Mouse (Mus musculus): ENCODE measurements around the gene Olfr354. TPM values are rescaled to one million over a fixed set of nuclear protein-coding genes. Genes with fewer than 3 reads are reported as not detected.

Olfr354 gene
- total RNA-seq (2015) (0.07 TPM in 1 of 2 replicates, not detected in the other), total RNA-seq (2017) (not detected in 2 replicates)

GRCm38 (mm10) chr2:36905380-36905779, at the start of gene Olfr354:
Gene Olfr354, plus strand, starts transcription at chr2:36905680.
- ATAC-seq (replicated peaks; ENCODE audit: poor library complexity), result no peak

- no peak for ATAC-seq (replicated peaks; ENCODE audit: poor library complexity)
These were observed 42.9 kb upstream of the Olfr354 start, which contains the start of gene Olfr351 for GRCm38 (mm10) chr2:36862560-36862959. Gene Olfr351, minus strand, starts transcription at chr2:36862660.

- ATAC-seq (replicated peaks; ENCODE audit: poor library complexity), result no peak
These were observed 37.3 kb upstream of the Olfr354 start, which contains the start of gene Olfr352 for GRCm38 (mm10) chr2:36868160-36868559. Gene Olfr352, plus strand, starts transcription at chr2:36868460.

- ATAC-seq (replicated peaks; ENCODE audit: poor library complexity), result no peak
These were observed 12.6 kb upstream of the Olfr354 start, which contains the start of gene Olfr353 for GRCm38 (mm10) chr2:36892836-36893235. Gene Olfr353, minus strand, starts transcription at chr2:36892936.

- no peak for ATAC-seq (replicated peaks; ENCODE audit: poor library complexity)
These were observed 8.4 kb upstream of the Olfr354 start for GRCm38 (mm10) chr2:36897114-36897513.

GRCm38 (mm10) chr2:36928797-36929196, 23.3 kb downstream of the Olfr354 start, which contains the start of gene Olfr355:
Gene Olfr355, minus strand, starts transcription at chr2:36928897.
- ATAC-seq (replicated peaks; ENCODE audit: poor library complexity), result no peak

- ATAC-seq (replicated peaks; ENCODE audit: poor library complexity), result no peak
These were observed 31.3 kb downstream of the Olfr354 start, which contains the start of gene Olfr356 for GRCm38 (mm10) chr2:36936821-36937220. Gene Olfr356, plus strand, starts transcription at chr2:36937121.

Other genes starting within 250 kb of the Olfr354 start
- not detected in 2 replicates for gene Olfr346, start 219.9 kb upstream of the Olfr354 start, total RNA-seq (2015)
- gene Olfr346, start 219.9 kb upstream of the Olfr354 start, total RNA-seq (2017), result not detected in 2 replicates
- not detected in 2 replicates for gene Olfr347, start 173.8 kb upstream of the Olfr354 start, total RNA-seq (2015)
- gene Olfr347, start 173.8 kb upstream of the Olfr354 start, total RNA-seq (2017), result not detected in 2 replicates
- gene Olfr348, start 121.4 kb upstream of the Olfr354 start, total RNA-seq (2015), result not detected in 2 replicates
- not detected in 2 replicates for gene Olfr348, start 121.4 kb upstream of the Olfr354 start, total RNA-seq (2017)
- gene Olfr50, start 115.1 kb upstream of the Olfr354 start, total RNA-seq (2015), result not detected in 2 replicates
- not detected in 2 replicates for gene Olfr50, start 115.1 kb upstream of the Olfr354 start, total RNA-seq (2017)
- not detected in 2 replicates for gene Olfr3, start 88.6 kb upstream of the Olfr354 start, total RNA-seq (2015)
- gene Olfr3, start 88.6 kb upstream of the Olfr354 start, total RNA-seq (2017), result not detected in 2 replicates
- gene Olfr350, start 59.4 kb upstream of the Olfr354 start, total RNA-seq (2015), result not detected in 2 replicates
- not detected in 2 replicates for gene Olfr350, start 59.4 kb upstream of the Olfr354 start, total RNA-seq (2017)
- gene Olfr351, start 43.0 kb upstream of the Olfr354 start, total RNA-seq (2015), result not detected in 2 replicates
- gene Olfr351, start 43.0 kb upstream of the Olfr354 start, total RNA-seq (2017), result not detected in 2 replicates
- not detected in 2 replicates for gene Olfr352, start 37.2 kb upstream of the Olfr354 start, total RNA-seq (2015)
- gene Olfr352, start 37.2 kb upstream of the Olfr354 start, total RNA-seq (2017), result not detected in 2 replicates
- gene Olfr353, start 12.7 kb upstream of the Olfr354 start, total RNA-seq (2015), result not detected in 2 replicates
- gene Olfr353, start 12.7 kb upstream of the Olfr354 start, total RNA-seq (2017), result not detected in 2 replicates
- not detected in 2 replicates for gene Olfr355, start 23.2 kb downstream of the Olfr354 start, total RNA-seq (2015)
- not detected in 2 replicates for gene Olfr355, start 23.2 kb downstream of the Olfr354 start, total RNA-seq (2017)
- gene Olfr356, start 31.4 kb downstream of the Olfr354 start, total RNA-seq (2015), result not detected in 2 replicates
- gene Olfr356, start 31.4 kb downstream of the Olfr354 start, total RNA-seq (2017), result not detected in 2 replicates
- gene Olfr357, start 88.1 kb downstream of the Olfr354 start, total RNA-seq (2015), result not detected in 2 replicates
- not detected in 2 replicates for gene Olfr357, start 88.1 kb downstream of the Olfr354 start, total RNA-seq (2017)
- gene Olfr358, start 103.7 kb downstream of the Olfr354 start, total RNA-seq (2015), result not detected in 2 replicates
- not detected in 2 replicates for gene Olfr358, start 103.7 kb downstream of the Olfr354 start, total RNA-seq (2017)
- not detected in 2 replicates for gene Olfr360, start 160.1 kb downstream of the Olfr354 start, total RNA-seq (2015)
- not detected in 2 replicates for gene Olfr360, start 160.1 kb downstream of the Olfr354 start, total RNA-seq (2017)
- not detected in 2 replicates for gene Olfr361, start 183.6 kb downstream of the Olfr354 start, total RNA-seq (2015)
- not detected in 2 replicates for gene Olfr361, start 183.6 kb downstream of the Olfr354 start, total RNA-seq (2017)
- gene Olfr362, start 212.2 kb downstream of the Olfr354 start, total RNA-seq (2015), result not detected in 2 replicates
- gene Olfr362, start 212.2 kb downstream of the Olfr354 start, total RNA-seq (2017), result not detected in 2 replicates
- not detected in 2 replicates for gene Olfr364-ps1, start 233.6 kb downstream of the Olfr354 start, total RNA-seq (2015)
- gene Olfr364-ps1, start 233.6 kb downstream of the Olfr354 start, total RNA-seq (2017), result not detected in 2 replicates

Measured in megakaryocyte progenitor cell, adult 5-6 weeks (primary cell).